Mouse (Mus musculus) liver, adult 2 months (tissue): Measurements from ENCODE around the gene Nelfa. TPM values are rescaled to one million over a fixed set of nuclear protein-coding genes. Genes with fewer than 3 reads are reported as not detected.

Experiments used
- DNase-seq: peaks from one replicate; pipeline ENCODE4 v3.0.0-alpha.2; 2011; ENCODE audit warnings: low read depth, low spot score; ENCODE audit errors: extremely low read depth
- H3K27ac ChIP-seq: fragments of 200-500 bp; replicated peaks from 2 replicates; pipeline ENCODE4 v1.5.1; 2012; ENCODE audit warnings: low read depth, mild to moderate bottlenecking, control low read depth, inconsistent platforms, low read length; ENCODE audit not compliant: insufficient read depth
- H3K27me3 ChIP-seq: fragments of 200-500 bp; 2 replicates; pipeline ENCODE4 v1.6.1; 2012; ENCODE audit warnings: mild to moderate bottlenecking, moderate library complexity, low read length, inconsistent platforms; ENCODE audit not compliant: control insufficient read depth, insufficient read depth
- H3K36me3 ChIP-seq: fragments of 200-500 bp; 2 replicates; pipeline ENCODE4 v1.6.1; 2012; ENCODE audit warnings: low read length, inconsistent platforms; ENCODE audit not compliant: control insufficient read depth, insufficient read depth
- H3K4me1 ChIP-seq: fragments of 200-500 bp; 2 replicates; pipeline ENCODE4 v1.6.1; 2011; ENCODE audit warnings: low read length; ENCODE audit not compliant: control insufficient read depth, insufficient read depth
- H3K4me3 ChIP-seq: fragments of 200-500 bp; 2 replicates; pipeline ENCODE4 v1.5.1; 2011; ENCODE audit warnings: low read depth, mild to moderate bottlenecking, control low read depth, low read length, moderate library complexity; ENCODE audit not compliant: insufficient read depth
- H3K79me2 ChIP-seq: fragments of 200-500 bp; 2 replicates; pipeline ENCODE4 v1.6.1; 2012; ENCODE audit warnings: inconsistent platforms, mild to moderate bottlenecking, low read length, moderate library complexity; ENCODE audit not compliant: control insufficient read depth, insufficient read depth
- H3K9ac ChIP-seq: fragments of 200-500 bp; 2 replicates; pipeline ENCODE4 v1.6.1; 2012; ENCODE audit warnings: low read depth, mild to moderate bottlenecking, control low read depth, inconsistent platforms, low read length
- CTCF ChIP-seq: fragments of 200-500 bp; IDR thresholded peaks from 2 replicates; pipeline ENCODE4 v1.5.1; 2011; ENCODE audit warnings: low read depth, low read length, control low read depth
- POLR2A ChIP-seq: fragments of 200-500 bp; IDR thresholded peaks from 2 replicates; pipeline ENCODE4 v1.6.1; 2011; ENCODE audit warnings: low read length, control low read depth; ENCODE audit not compliant: insufficient read depth; ENCODE audit errors: extremely low read depth
- WGBS: fragments of 180-500 bp; shearing (Covaris S2); methylation state at CpG from one replicate; pipeline ENCODE4 v1.1.7; 2018; 5-methylcytosine and 5-hydroxymethylcytosine counted together
- polyA plus RNA-seq: library from polyadenylated mRNA; depleted of rRNA; stranded (reverse); fragments of >200 nt; gene quantifications from 2 replicates; pipeline ENCODE4 v1.2.3, GENCODE M21; 2012
- total RNA-seq: library from RNA; depleted of rRNA; stranded (reverse); fragments of >200 nt; gene quantifications from 2 replicates; pipeline ENCODE4 v1.2.3, GENCODE M21; 2014

Nelfa gene
- total and polyA plus RNA-seq, 2 experiments: 2.6 to 16.8 TPM

DNA sequence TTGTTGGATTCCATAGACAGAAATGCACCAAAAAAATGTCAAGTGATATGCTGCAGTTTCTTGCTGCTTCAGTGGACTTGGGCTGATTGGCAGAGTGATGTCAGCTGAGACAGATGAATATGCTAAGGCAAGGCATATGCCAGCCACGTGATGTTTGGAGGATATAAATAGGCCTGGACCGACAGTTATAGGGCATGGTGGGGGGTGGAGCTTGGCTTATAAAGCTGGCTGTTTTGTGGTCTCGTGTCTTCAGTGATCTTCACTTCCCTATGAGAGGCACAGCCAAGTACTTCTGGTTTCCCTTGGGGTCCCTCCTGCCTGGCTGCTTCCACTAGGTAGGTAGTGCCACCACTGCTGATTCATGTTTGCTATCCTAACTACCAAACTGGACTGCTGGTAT, 2.2 kb upstream of the Nelfa start:
- WGBS: 85% methylated on average over 3 of the region's 3 CpGs

DNA sequence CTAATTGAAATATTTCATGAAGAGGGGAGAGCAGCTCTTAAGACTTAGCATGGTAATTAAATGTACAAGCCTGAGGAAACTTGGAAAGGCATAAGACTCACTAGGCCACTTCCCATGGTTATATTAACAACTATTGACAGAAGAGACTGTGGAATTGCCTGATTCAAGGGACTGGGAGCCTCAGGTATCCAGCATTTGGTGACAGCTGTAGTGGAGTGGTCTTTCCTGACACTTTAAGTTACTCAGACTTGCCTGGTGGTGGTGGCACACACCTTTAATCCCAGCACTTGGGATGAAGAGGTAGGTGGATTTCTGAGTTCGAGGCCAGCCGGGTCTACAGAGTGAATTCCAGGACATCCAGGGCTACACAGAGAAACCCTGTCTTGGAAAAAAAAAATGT, 1.0 kb upstream of the Nelfa start:
- Histone ChIP-seq H3K4me3 (no peak overlapping the region), H3K4me1 (peaks cover 14% of the 10 kb centered on the region), H3K79me2 (peaks cover 13% of the 10 kb centered on the region), H3K27ac (no peak overlapping the region), H3K36me3 (no peaks in the 10 kb centered on the region), H3K9ac (no peak overlapping the region), H3K27me3 (no peaks in the 10 kb centered on the region)
- TF ChIP-seq POLR2A: no peak
- 96% methylated on average over 2 of the region's 2 CpGs for WGBS
- DNase-seq: no peak

More for the DNA sequence above, 2.2 kb upstream of the Nelfa start:
- no peak overlapping the region for H3K9ac ChIP-seq
- no peak overlapping the region for H3K4me3 ChIP-seq
- no peak for DNase-seq
- H3K27me3 ChIP-seq: no peaks in the 10 kb centered on the region
- no peak overlapping the region for H3K27ac ChIP-seq
- no peak for TF ChIP-seq POLR2A
- peaks cover 9% of the 10 kb centered on the region; the same call in 1 of the 2 replicates for H3K79me2 ChIP-seq
- H3K4me1 ChIP-seq: peaks cover 10% of the 10 kb centered on the region
- no peaks in the 10 kb centered on the region for H3K36me3 ChIP-seq

DNA sequence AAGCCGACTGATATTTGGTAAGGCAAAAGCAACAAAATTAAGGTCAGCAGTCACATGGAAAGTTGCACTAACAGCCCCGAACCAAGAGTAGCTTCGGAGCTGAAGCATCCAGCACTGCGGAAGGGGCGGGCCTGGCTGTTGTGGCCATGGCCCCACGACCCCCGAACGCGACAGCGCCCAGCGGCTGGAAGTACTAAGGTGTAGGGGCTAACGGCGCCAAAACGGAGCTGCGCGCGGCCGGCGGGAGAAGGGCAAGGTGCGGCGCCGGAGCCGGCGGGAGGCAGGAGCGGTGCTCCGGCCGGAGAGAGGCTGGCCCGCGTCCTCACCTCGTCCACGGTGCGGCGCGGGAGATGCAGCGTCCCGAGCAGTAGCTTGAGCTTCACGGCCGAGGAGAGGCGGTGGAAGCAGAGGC, 507 bp downstream of the Nelfa start:
- Histone ChIP-seq H3K27me3 (no peaks in the 10 kb centered on the region), H3K79me2 (peaks cover 19% of the 10 kb centered on the region), H3K4me1 (peaks cover 14% of the 10 kb centered on the region), H3K4me3 (peak overlapping the region; percentile 92), H3K9ac (peak overlapping the region; percentile 98), H3K36me3 (no peaks in the 10 kb centered on the region), H3K27ac (peak overlapping the region; percentile 81)
- TF ChIP-seq POLR2A (no peak), CTCF (no peak)
- DNase-seq: peak; percentile 27
- 0% methylated on average over 39 of the region's 39 CpGs for WGBS

DNA sequence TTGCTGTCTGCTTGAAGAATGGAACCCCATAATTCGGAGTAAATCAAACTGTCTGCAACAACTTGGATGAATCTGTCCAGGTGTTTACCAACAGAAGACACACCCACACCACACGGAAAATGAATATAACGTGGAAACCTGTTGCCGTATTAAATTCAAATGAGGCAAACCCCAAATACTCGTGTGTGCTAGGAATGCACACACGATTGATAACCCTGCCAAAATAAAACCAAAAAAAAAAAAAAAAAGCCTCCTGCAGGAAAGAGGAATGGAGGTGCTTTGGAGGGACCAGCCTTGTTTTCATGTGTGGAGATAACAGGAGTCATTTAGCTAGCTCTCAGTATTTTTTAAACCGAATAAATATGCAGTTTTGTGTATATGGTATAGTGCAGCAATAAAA, 1.3 kb downstream of the Nelfa start:
- TF ChIP-seq CTCF (no peak), POLR2A (no peak)
- WGBS: 23% methylated on average over 7 of the region's 7 CpGs
- Histone ChIP-seq H3K79me2 (peaks cover 26% of the 10 kb centered on the region), H3K36me3 (peaks cover under 1% of the 10 kb centered on the region; the same call in 1 of the 2 replicates), H3K27me3 (no peaks in the 10 kb centered on the region), H3K27ac (peak overlapping the region; percentile 29; the same call in 1 of the 2 replicates), H3K4me3 (no peak overlapping the region), H3K4me1 (peaks cover 14% of the 10 kb centered on the region), H3K9ac (no peak overlapping the region)
- no peak for DNase-seq

DNA sequence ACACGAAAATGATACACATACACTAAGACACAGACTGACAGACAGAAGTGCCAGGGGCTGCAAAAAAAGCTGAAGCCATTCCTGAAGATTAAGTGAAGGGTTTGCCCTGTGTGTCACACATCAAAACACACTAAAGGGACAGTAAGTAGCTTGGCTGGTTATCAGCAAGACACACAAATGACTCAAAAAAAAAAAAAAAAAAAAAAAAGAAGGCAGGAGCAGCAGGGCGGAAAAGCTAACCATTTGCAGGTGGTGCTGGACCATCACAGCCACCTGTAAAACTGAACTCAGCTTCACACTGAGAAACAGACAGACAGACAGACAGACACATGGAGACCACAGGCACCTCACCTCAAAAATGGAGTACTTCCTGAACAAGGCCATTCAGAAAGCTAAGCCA, 2.1 kb downstream of the Nelfa start:
- peaks cover 28% of the 10 kb centered on the region for H3K79me2 ChIP-seq
- peak overlapping the region; percentile 90 for H3K27ac ChIP-seq
- H3K9ac ChIP-seq: peak overlapping the region; percentile 42; the same call in 1 of the 2 replicates
- TF ChIP-seq POLR2A (no peak), CTCF (no peak)
- H3K4me1 ChIP-seq: peaks cover 14% of the 10 kb centered on the region
- peaks cover 7% of the 10 kb centered on the region; the same call in 1 of the 2 replicates for H3K36me3 ChIP-seq
- peak overlapping the region; percentile 39 for H3K4me3 ChIP-seq
- H3K27me3 ChIP-seq: no peaks in the 10 kb centered on the region
- 34% methylated on average over 2 of the region's 2 CpGs for WGBS
- DNase-seq: no peak

DNA sequence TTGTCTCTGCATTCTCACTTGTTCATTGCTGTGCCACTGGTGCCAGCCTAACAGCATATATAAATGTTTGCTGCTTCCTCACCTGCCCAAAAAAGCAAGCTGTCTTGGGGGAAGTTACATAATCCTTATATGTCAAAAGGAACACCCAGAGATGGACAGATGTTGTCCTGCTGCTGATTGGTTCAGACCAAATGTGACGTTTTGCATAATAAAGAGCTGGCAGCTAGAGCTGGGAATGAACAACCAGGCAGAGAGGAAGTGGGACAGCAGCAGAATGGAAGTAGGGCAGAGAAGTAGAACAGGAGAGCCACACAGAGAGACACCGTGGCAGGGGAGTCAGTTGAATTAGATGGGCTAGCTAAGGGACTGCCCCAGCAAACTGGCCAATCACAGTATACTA, 3.8 kb downstream of the Nelfa start:
- peak; percentile 40 for DNase-seq
- Histone ChIP-seq H3K79me2 (peaks cover 35% of the 10 kb centered on the region), H3K4me1 (peaks cover 14% of the 10 kb centered on the region), H3K4me3 (no peak overlapping the region), H3K27me3 (no peaks in the 10 kb centered on the region), H3K9ac (no peak overlapping the region), H3K36me3 (peaks cover 13% of the 10 kb centered on the region; the same call in 1 of the 2 replicates), H3K27ac (no peak overlapping the region)
- TF ChIP-seq CTCF: no peak
- no peak for TF ChIP-seq POLR2A
- WGBS: 54% methylated on average over 2 of the region's 2 CpGs
